Mouse (Mus musculus) spleen, adult 2 months (tissue): ENCODE measurements around the gene 6030408B16Rik.

Experiments
- CTCF ChIP-seq: fragments of 200-500 bp; IDR thresholded peaks from 2 replicates; pipeline ENCODE4 v1.5.1; 2011; ENCODE audit warnings: mild to moderate bottlenecking, inconsistent platforms; ENCODE audit not compliant: insufficient read depth, insufficient read length, insufficient replicate concordance; ENCODE audit errors: extremely low read depth
- POLR2A ChIP-seq: fragments of 200-500 bp; IDR thresholded peaks from 2 replicates; pipeline ENCODE4 v1.6.1; 2011; ENCODE audit warnings: low read depth, low read length, inconsistent platforms

DNA sequence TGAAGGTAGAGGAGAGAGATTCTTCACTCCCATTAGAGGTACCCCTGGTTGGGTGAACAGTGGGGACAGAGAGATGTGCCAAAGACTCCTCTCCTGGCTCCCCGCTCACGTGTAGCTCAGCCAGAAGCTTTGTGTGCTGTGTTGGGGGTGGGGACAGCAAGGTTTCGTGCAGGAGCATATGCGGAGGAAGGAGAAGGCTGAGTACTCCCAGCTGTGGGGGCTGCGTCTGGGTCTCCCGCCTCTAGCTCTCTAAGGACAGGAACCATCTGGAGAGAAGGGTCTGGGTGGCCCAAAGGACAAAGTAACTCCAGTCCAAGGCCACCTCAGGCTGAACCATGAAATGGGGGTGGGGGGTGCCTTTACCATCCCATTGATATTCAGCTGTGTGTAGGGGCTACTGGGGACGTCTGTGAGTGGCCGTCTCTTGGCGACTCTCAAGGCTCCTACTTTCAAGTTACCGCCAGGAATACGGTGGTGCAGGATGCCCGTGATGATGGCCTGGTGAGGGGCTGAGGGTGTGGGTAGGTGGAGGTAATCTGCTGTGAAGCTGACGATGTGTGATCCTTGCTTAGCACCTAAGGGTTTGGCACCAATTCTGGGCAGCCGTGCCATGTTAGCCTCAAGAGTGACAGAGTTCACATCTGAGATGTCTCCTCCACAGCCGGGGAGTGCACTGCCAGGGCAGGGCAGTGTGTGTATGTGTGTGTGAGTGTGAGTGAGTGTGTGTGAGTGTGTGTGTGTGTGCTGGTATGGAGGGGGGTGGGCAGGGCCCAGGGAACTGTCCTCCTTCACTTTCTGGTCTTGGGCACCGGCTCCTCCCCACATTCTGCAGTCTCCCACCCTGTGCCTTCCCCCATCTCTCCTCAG, 1.2 kb downstream of the 6030408B16Rik start:
- TF ChIP-seq POLR2A (no peak), CTCF (no peak)
